Mouse (Mus musculus) MEL (cell line): ENCODE measurements at regions not wholly inside any gene's neighbourhood (a gene's known extent, or its start where the extent isn't known, plus 50 kb on each side); places are given as distances from the start of the nearest gene placed in this dataset.

ENCODE experiments used
- DNase-seq: peaks from one replicate; pipeline ENCODE4 v3.0.0; 2011; ENCODE audit warnings: low read depth, low spot score
- H3K27ac ChIP-seq: 2 replicates; pipeline ENCODE4 v1.5.1; 2012; ENCODE audit warnings: low read depth, mild to moderate bottlenecking, control low read depth, low read length, moderate library complexity; ENCODE audit not compliant: control insufficient read depth
- H3K27me3 ChIP-seq, 2 experiments: fragments of 150-350 bp in 1 of 2; sonication (generic) in 1 of 2; 2 replicates each; pipeline ENCODE4 v1.6.1; 2012; ENCODE audit warnings: low read length in 2 of 2, mild to moderate bottlenecking in 2 of 2, improper control_type of control experiment in 1 of 2, moderate library complexity in 1 of 2; ENCODE audit not compliant: insufficient read depth in 2 of 2, control insufficient read depth in 1 of 2
- H3K36me3 ChIP-seq, 2 experiments: 2 replicates each; pipeline ENCODE4 v1.6.1; 2012 to 2014; ENCODE audit warnings: low read length in 2 of 2, improper control_type of control experiment in 1 of 2, inconsistent platforms in 1 of 2, mild to moderate bottlenecking in 1 of 2; ENCODE audit not compliant: insufficient read depth in 2 of 2, control insufficient read depth in 1 of 2
- H3K4me1 ChIP-seq, 2 experiments: fragments of 150-350 bp in 1 of 2; sonication (generic) in 1 of 2; 2 replicates each; pipeline ENCODE4 v1.6.1; 2012; ENCODE audit warnings: low read length in 2 of 2, improper control_type of control experiment in 1 of 2, mild to moderate bottlenecking in 1 of 2; ENCODE audit not compliant: insufficient read depth in 2 of 2, control insufficient read depth in 1 of 2
- H3K4me3 ChIP-seq, 2 experiments: fragments of 150-350 bp in 1 of 2; sonication (generic) in 1 of 2; 2 replicates each; pipeline ENCODE4 v1.5.1; 2012; ENCODE audit warnings: low read depth in 2 of 2, low read length in 2 of 2, mild to moderate bottlenecking in 2 of 2, moderate library complexity in 2 of 2, control low read depth in 1 of 2, improper control_type of control experiment in 1 of 2; ENCODE audit not compliant: control insufficient read depth in 1 of 2, insufficient read depth in 1 of 2
- H3K79me2 ChIP-seq: 2 replicates; pipeline ENCODE4 v1.6.1; 2012; ENCODE audit warnings: mild to moderate bottlenecking, low read length, moderate library complexity; ENCODE audit not compliant: control insufficient read depth, poor library complexity, insufficient read depth
- H3K9ac ChIP-seq: 2 replicates; pipeline ENCODE4 v1.6.1; 2012; ENCODE audit warnings: low read depth, mild to moderate bottlenecking, control low read depth, low read length, moderate library complexity; ENCODE audit not compliant: control insufficient read depth, poor library complexity, severe bottlenecking
- H3K9me3 ChIP-seq: fragments of 150-350 bp; sonication (generic); replicated peaks from 2 replicates; pipeline ENCODE4 v1.6.1; 2012; ENCODE audit warnings: mild to moderate bottlenecking, low read length, improper control_type of control experiment, moderate library complexity; ENCODE audit not compliant: insufficient read depth
- BHLHE40 ChIP-seq: IDR thresholded peaks from 2 replicates; pipeline ENCODE4 v1.6.1; 2012; ENCODE audit warnings: low read depth, mild to moderate bottlenecking, inconsistent platforms, low read length, improper control_type of control experiment, borderline replicate concordance
- CHD1 ChIP-seq: IDR thresholded peaks from 2 replicates; pipeline ENCODE4 v1.6.1; 2012; ENCODE audit warnings: low read depth, mild to moderate bottlenecking, inconsistent platforms, low read length, improper control_type of control experiment
- CTCF ChIP-seq, 3 experiments: IDR thresholded peaks in 2 of 3; conservative IDR thresholded peaks in 1 of 3; 2 replicates each; pipeline ENCODE4 v1.5.1; 2011 to 2012; ENCODE audit warnings: low read length in 3 of 3, low read depth in 2 of 3, mild to moderate bottlenecking in 2 of 3, improper control_type of control experiment in 1 of 3, inconsistent platforms in 1 of 3, mixed read lengths in 1 of 3, moderate library complexity in 1 of 3; ENCODE audit not compliant: control insufficient read depth in 1 of 3, insufficient read depth in 1 of 3, poor library complexity in 1 of 3, severe bottlenecking in 1 of 3
- E2F4 ChIP-seq: IDR thresholded peaks from 2 replicates; pipeline ENCODE4 v1.6.1; 2011; ENCODE audit warnings: low read depth, low read length, improper control_type of control experiment, borderline replicate concordance
- GABPA ChIP-seq: IDR thresholded peaks from 2 replicates; pipeline ENCODE4 v1.6.1; 2012; ENCODE audit warnings: low read depth, mild to moderate bottlenecking, inconsistent platforms, low read length, improper control_type of control experiment, moderate library complexity
- GATA1 ChIP-seq: IDR thresholded peaks from 2 replicates; pipeline ENCODE4 v1.6.1; 2011; ENCODE audit warnings: low read depth, low read length, improper control_type of control experiment
- HCFC1 ChIP-seq: IDR thresholded peaks from 2 replicates; pipeline ENCODE4 v1.6.1; 2012; ENCODE audit warnings: low read depth, mild to moderate bottlenecking, inconsistent platforms, low read length, improper control_type of control experiment, moderate library complexity
- MAFK ChIP-seq: IDR thresholded peaks from 2 replicates; pipeline ENCODE4 v1.6.1; 2011; ENCODE audit warnings: low read depth, mild to moderate bottlenecking, low read length, improper control_type of control experiment, borderline replicate concordance
- MAX ChIP-seq: IDR thresholded peaks from 2 replicates; pipeline ENCODE4 v1.6.1; 2011; ENCODE audit warnings: low read length, improper control_type of control experiment
- MEF2A ChIP-seq: IDR thresholded peaks from 2 replicates; pipeline ENCODE4 v1.6.1; 2014; ENCODE audit warnings: low read depth, mild to moderate bottlenecking, inconsistent platforms, low read length, improper control_type of control experiment; ENCODE audit not compliant: poor library complexity, insufficient replicate concordance, severe bottlenecking; ENCODE audit errors: extremely low read depth
- MXI1 ChIP-seq: IDR thresholded peaks from 2 replicates; pipeline ENCODE4 v1.6.1; 2011; ENCODE audit warnings: mild to moderate bottlenecking, low read depth, low read length, improper control_type of control experiment
- MYC ChIP-seq: IDR thresholded peaks from 2 replicates; pipeline ENCODE4 v1.6.1; 2011; ENCODE audit warnings: low read depth, mild to moderate bottlenecking, low read length, improper control_type of control experiment, moderate library complexity
- NELFE ChIP-seq: IDR thresholded peaks from 2 replicates; pipeline ENCODE4 v1.6.1; 2011; ENCODE audit warnings: low read depth, low read length, improper control_type of control experiment
- POLR2AphosphoS2 ChIP-seq: IDR thresholded peaks from 2 replicates; pipeline ENCODE4 v1.6.1; 2011; ENCODE audit warnings: low read length, improper control_type of control experiment
- SMC3 ChIP-seq: IDR thresholded peaks from 2 replicates; pipeline ENCODE4 v1.6.1; 2011; ENCODE audit warnings: low read depth, low read length, improper control_type of control experiment
- TAL1 ChIP-seq: IDR thresholded peaks from 2 replicates; pipeline ENCODE4 v1.6.1; 2012; ENCODE audit warnings: mild to moderate bottlenecking, inconsistent platforms, low read length, moderate library complexity, mixed read lengths
- TBP ChIP-seq: IDR thresholded peaks from 2 replicates; pipeline ENCODE4 v1.8.0; 2011; ENCODE audit warnings: low read depth, low read length, improper control_type of control experiment
- TCF12 ChIP-seq: IDR thresholded peaks from 2 replicates; pipeline ENCODE4 v1.6.1; 2014; ENCODE audit warnings: low read depth, mild to moderate bottlenecking, inconsistent platforms, low read length, improper control_type of control experiment, moderate library complexity
- ZC3H11A ChIP-seq: IDR thresholded peaks from 2 replicates; pipeline ENCODE4 v1.6.1; 2012; ENCODE audit warnings: low read depth, mild to moderate bottlenecking, inconsistent platforms, low read length, improper control_type of control experiment
- ZKSCAN1 ChIP-seq: IDR thresholded peaks from 2 replicates; pipeline ENCODE4 v1.6.1; 2012; ENCODE audit warnings: low read depth, mild to moderate bottlenecking, inconsistent platforms, low read length, improper control_type of control experiment, moderate library complexity
- ZNF384 ChIP-seq: IDR thresholded peaks from 2 replicates; pipeline ENCODE4 v1.6.1; 2012; ENCODE audit warnings: low read depth, mild to moderate bottlenecking, inconsistent platforms, low read length, improper control_type of control experiment

- Histone ChIP-seq H3K27ac (no peak overlapping the region), H3K9ac (no peak overlapping the region), H3K4me3 (no peak overlapping the region), H3K4me1 (no peaks in the 10 kb centered on the region)
- DNase-seq, result no peak
- TF ChIP-seq MEF2A (no peak), ZNF384 (no peak), HCFC1 (no peak), TAL1 (no peak), SMC3 (no peak), CTCF (IDR thresholded peaks at IDR 0.05 in 2 of 3, conservative IDR thresholded peaks at IDR 0.05 in 1 of 3; ENCODE audit: control insufficient read depth in 1 of 3, insufficient read depth in 1 of 3, low read depth in 2 of 3, low read length in 3 of 3, poor library complexity in 1 of 3, severe bottlenecking in 1 of 3) (no peak), MAFK (no peak), TBP (no peak), TCF12 (no peak), GATA1 (no peak), MYC (no peak), ZKSCAN1 (no peak), CHD1 (no peak), POLR2AphosphoS2 (no peak), ZC3H11A (no peak), MAX (no peak), GABPA (no peak)
- TF ChIP-seq, all 39 proteins: peak for 0
- Histone ChIP-seq H3K9me3 (no peaks in the 10 kb centered on the region), H3K36me3 (no peaks in the 10 kb centered on the region), H3K79me2 (no peaks in the 10 kb centered on the region), H3K27me3 (no peaks in the 10 kb centered on the region; a peak in 1 of 4 replicates)
Observed at GRCm38 (mm10) chr15:61535180-61535579, 612.4 kb upstream of the A1bg start.

- no peak overlapping the region for H3K9ac ChIP-seq
- no peaks in the 10 kb centered on the region for H3K4me1 ChIP-seq
- H3K9me3 ChIP-seq, result no peaks in the 10 kb centered on the region
- H3K27me3 ChIP-seq, result no peaks in the 10 kb centered on the region; a peak in 1 of 4 replicates
- TF ChIP-seq CHD1 (no peak), BHLHE40 (no peak), MXI1 (no peak), CTCF (IDR thresholded peaks at IDR 0.05 in 2 of 3, conservative IDR thresholded peaks at IDR 0.05 in 1 of 3; ENCODE audit: control insufficient read depth in 1 of 3, insufficient read depth in 1 of 3, low read depth in 2 of 3, low read length in 3 of 3, poor library complexity in 1 of 3, severe bottlenecking in 1 of 3) (no peak), E2F4 (no peak), NELFE (no peak), GABPA (no peak)
- no peak overlapping the region for H3K4me3 ChIP-seq
- no peaks in the 10 kb centered on the region for H3K36me3 ChIP-seq
- DNase-seq, result no peak
- H3K27ac ChIP-seq, result no peak overlapping the region
- H3K79me2 ChIP-seq, result no peaks in the 10 kb centered on the region
Observed at GRCm38 (mm10) chr15:61532808-61533207, 610.0 kb upstream of the A1bg start.
